Mouse (Mus musculus): ENCODE measurements at regions not wholly inside any gene's neighbourhood (a gene's known extent, or its start where the extent isn't known, plus 50 kb on each side); places are given as distances from the start of the nearest gene placed in this dataset.

- TF ChIP-seq POLR2A (IDR thresholded peaks at IDR 0.05; ENCODE audit: low read depth, low read length) (no peak), CTCF (IDR thresholded peaks at IDR 0.05; ENCODE audit: extremely low read depth, insufficient read length, insufficient replicate concordance, low read depth, low read length) (no peak)
Measured at GRCm38 (mm10) chr1:120759380-120759779, 157.2 kb downstream of the En1 start.

All from small intestine, adult 2 months (tissue).